Mouse (Mus musculus) stomach, embryonic 16.5 days (tissue): ENCODE data around the gene Nme7. TPM values are rescaled to one million over a fixed set of nuclear protein-coding genes. Genes with fewer than 3 reads are reported as not detected.
A peak's percentile ranks its signal among the peaks of the same experiment; 100 is the strongest.

Experiments used
- ATAC-seq: fragments of 200-750 bp; cut with Nextera tagmentation; 2 replicates; pipeline ENCODE4 v1.8.0; 2017; ENCODE audit warnings: moderate number of reproducible peaks, moderate TSS enrichment; ENCODE audit not compliant: insufficient read depth, low FRiP score
- H3K27ac ChIP-seq: fragments of 300-500 bp; sonication (generic); 2 replicates; pipeline ENCODE4 v1.5.1; 2014; ENCODE audit warnings: low read length
- H3K27me3 ChIP-seq: fragments of 300-500 bp; sonication (generic); 2 replicates; pipeline ENCODE4 v1.6.1; 2014; ENCODE audit warnings: low read length, control low read depth, mixed read lengths; ENCODE audit not compliant: control insufficient read depth, insufficient read depth
- H3K36me3 ChIP-seq: fragments of 300-500 bp; sonication (generic); 2 replicates; pipeline ENCODE4 v1.6.1; 2014; ENCODE audit warnings: low read length; ENCODE audit not compliant: control insufficient read depth, insufficient read depth
- H3K4me1 ChIP-seq: fragments of 300-500 bp; sonication (generic); 2 replicates; pipeline ENCODE4 v1.6.1; 2014; ENCODE audit warnings: low read length, control low read depth, mixed read lengths; ENCODE audit not compliant: control insufficient read depth, insufficient read depth
- H3K4me2 ChIP-seq: fragments of 300-500 bp; sonication (generic); 2 replicates; pipeline ENCODE4 v1.6.1; 2014; ENCODE audit warnings: low read depth, low read length, mixed read lengths
- H3K4me3 ChIP-seq: fragments of 300-500 bp; sonication (generic); replicated peaks from 2 replicates; pipeline ENCODE4 v1.5.1; 2014; ENCODE audit warnings: mild to moderate bottlenecking, low read length
- H3K9ac ChIP-seq: fragments of 300-500 bp; sonication (generic); 2 replicates; pipeline ENCODE4 v1.6.1; 2014; ENCODE audit warnings: low read length
- H3K9me3 ChIP-seq: fragments of 300-500 bp; sonication (generic); replicated peaks from 2 replicates; pipeline ENCODE4 v1.6.1; 2016; ENCODE audit warnings: low read length, control low read depth; ENCODE audit not compliant: control insufficient read depth
- WGBS: fragments of 180-500 bp; shearing (Covaris S2); extraction: QIAGEN DNeasy Blood & Tissue Kit; methylation state at CpG from one replicate; pipeline ENCODE4 v1.1.7; 2014; 5-methylcytosine and 5-hydroxymethylcytosine counted together
- polyA plus RNA-seq: library from polyadenylated mRNA; unstranded; fragments of >200 nt; fragmentation: Nextera tagmentation; extraction: Ambion mirVana; gene quantifications from 2 replicates; pipeline ENCODE4 v1.2.1, GENCODE M21; 2015

Nme7 gene
- polyA plus RNA-seq, 1 experiment from 2014 or later: 30.3 TPM

- H3K4me2 ChIP-seq: no peak overlapping the region
Measured at GRCm38 (mm10) chr1:164324878-164325277, 21.0 kb downstream of the Nme7 start.

GRCm38 (mm10) chr1:164326600-164327155 lies 22.8 kb downstream of the Nme7 start:
- Histone ChIP-seq H3K36me3 (no peaks in the 10 kb centered on the region), H3K9ac (no peak overlapping the region), H3K4me3 (no peak overlapping the region), H3K9me3 (no peaks in the 10 kb centered on the region), H3K4me1 (peaks cover 7% of the 10 kb centered on the region), H3K27ac (peak overlapping the region; percentile 70; the same call in 1 of the 2 replicates), H3K27me3 (no peaks in the 10 kb centered on the region), H3K4me2 (no peak overlapping the region)
- peak; percentile 80; the same call in 1 of the 2 replicates for ATAC-seq
- 46% methylated on average over 6 of the region's 6 CpGs for WGBS

More at GRCm38 (mm10) chr1:164324878-164325277, 21.0 kb downstream of the Nme7 start:
- Histone ChIP-seq H3K36me3 (no peaks in the 10 kb centered on the region), H3K4me3 (no peak overlapping the region), H3K9ac (no peak overlapping the region), H3K9me3 (no peaks in the 10 kb centered on the region), H3K27ac (peak overlapping the region; percentile 38; the same call in 1 of the 2 replicates), H3K4me1 (peaks cover 11% of the 10 kb centered on the region), H3K27me3 (no peaks in the 10 kb centered on the region)
- no peak for ATAC-seq
- WGBS: 63% methylated on average over 2 of the region's 2 CpGs

DNA sequence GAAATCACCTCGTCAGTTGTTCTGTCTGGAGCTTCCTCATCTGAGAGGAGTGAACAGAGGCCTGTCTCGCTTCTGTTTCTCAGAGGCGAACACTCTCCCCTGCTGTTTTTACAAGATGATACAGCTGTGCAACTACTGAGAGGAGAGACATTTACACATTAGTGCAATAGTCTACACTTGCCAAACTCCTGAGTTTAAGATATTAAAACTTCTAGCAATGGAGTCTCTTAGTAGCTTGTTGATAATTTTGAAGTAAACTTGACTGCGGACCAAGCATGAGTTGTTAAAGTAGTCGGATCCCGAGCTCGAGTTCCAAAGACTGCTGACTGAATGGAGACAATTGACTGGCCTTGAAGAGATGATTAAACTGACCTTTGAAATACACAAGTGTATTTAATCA lies 23.8 kb downstream of the Nme7 start:
- peak; percentile 13; the same call in 1 of the 2 replicates for ATAC-seq
- Histone ChIP-seq H3K4me2 (no peak overlapping the region), H3K27ac (peak overlapping the region; percentile 70), H3K9ac (no peak overlapping the region), H3K4me1 (peaks cover 7% of the 10 kb centered on the region), H3K4me3 (no peak overlapping the region), H3K27me3 (no peaks in the 10 kb centered on the region), H3K9me3 (no peaks in the 10 kb centered on the region), H3K36me3 (no peaks in the 10 kb centered on the region)
- 41% methylated on average over 7 of the region's 7 CpGs for WGBS

DNA sequence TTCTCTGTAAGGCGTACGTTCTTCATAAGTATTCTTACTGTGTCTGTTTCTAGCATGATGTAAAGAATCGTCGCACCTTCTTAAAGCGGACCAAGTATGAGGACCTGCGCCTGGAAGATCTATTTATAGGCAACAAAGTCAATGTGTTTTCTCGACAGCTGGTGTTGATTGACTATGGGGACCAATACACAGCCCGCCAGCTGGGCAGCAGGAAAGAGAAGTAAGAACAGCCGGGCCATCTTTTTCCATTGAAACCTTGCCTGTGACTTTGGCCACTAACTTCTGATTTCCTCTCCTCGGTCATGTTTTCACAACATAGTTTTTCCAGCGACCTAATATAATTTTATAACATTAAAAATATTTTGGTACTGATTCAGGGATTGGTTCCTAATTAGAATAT lies 28.6 kb downstream of the Nme7 start:
- no peaks in the 10 kb centered on the region for H3K9me3 ChIP-seq
- WGBS: 91% methylated on average over 11 of the region's 11 CpGs
- 0 out of 2 replicates have a peak, but pooled peaks cover 4% of the 10 kb centered on the region for H3K4me1 ChIP-seq
- no peak overlapping the region for H3K4me2 ChIP-seq
- no peaks in the 10 kb centered on the region for H3K27me3 ChIP-seq
- no peak overlapping the region for H3K4me3 ChIP-seq
- no peaks in the 10 kb centered on the region; the same call in 1 of the 2 replicates for H3K36me3 ChIP-seq
- ATAC-seq: no peak
- no peak overlapping the region for H3K9ac ChIP-seq
- no peak overlapping the region for H3K27ac ChIP-seq

- no peak for ATAC-seq
- Histone ChIP-seq H3K9me3 (no peaks in the 10 kb centered on the region), H3K27ac (no peak overlapping the region), H3K9ac (no peak overlapping the region), H3K4me1 (no peaks in the 10 kb centered on the region), H3K36me3 (no peaks in the 10 kb centered on the region; the same call in 1 of the 2 replicates), H3K4me2 (no peak overlapping the region), H3K27me3 (no peaks in the 10 kb centered on the region), H3K4me3 (no peak overlapping the region)
- WGBS: 89% methylated on average over 3 of the region's 3 CpGs
Measured at GRCm38 (mm10) chr1:164335435-164335834, 31.5 kb downstream of the Nme7 start.

DNA sequence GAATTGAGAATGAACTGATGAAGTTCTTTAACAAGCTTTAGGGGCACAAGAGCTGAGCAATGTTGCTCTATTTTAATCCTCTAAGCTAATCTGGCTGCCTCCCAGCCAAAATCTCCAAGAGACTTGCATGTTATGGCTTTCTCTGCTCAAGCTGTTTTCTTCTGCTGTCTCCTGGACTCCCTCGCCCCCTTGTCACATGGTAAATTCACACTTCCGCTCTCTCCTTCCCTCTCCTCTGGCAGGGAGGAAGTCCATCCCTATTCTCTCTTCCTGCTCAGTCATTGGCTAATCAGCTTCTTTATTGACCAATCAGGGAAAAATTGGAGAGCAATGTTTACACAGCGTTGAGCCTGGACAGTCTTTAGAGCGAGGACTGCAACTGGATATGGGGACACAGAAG lies 31.9 kb downstream of the Nme7 start:
- no peaks in the 10 kb centered on the region for H3K9me3 ChIP-seq
- no peak for ATAC-seq

GRCm38 (mm10) chr1:164342161-164342560 lies 38.2 kb downstream of the Nme7 start:
- H3K4me3 ChIP-seq: no peak overlapping the region
- 0 out of 2 replicates have a peak, but pooled peaks cover 13% of the 10 kb centered on the region for H3K36me3 ChIP-seq
- H3K4me1 ChIP-seq: no peaks in the 10 kb centered on the region
- H3K9ac ChIP-seq: no peak overlapping the region
- no peak overlapping the region for H3K27ac ChIP-seq
- ATAC-seq: no peak
- H3K4me2 ChIP-seq: no peak overlapping the region
- 81% methylated on average over 3 of the region's 3 CpGs for WGBS
- no peaks in the 10 kb centered on the region for H3K27me3 ChIP-seq
- no peaks in the 10 kb centered on the region for H3K9me3 ChIP-seq

More for the DNA sequence above, 31.9 kb downstream of the Nme7 start:
- Histone ChIP-seq H3K9ac (no peak overlapping the region), H3K4me2 (no peak overlapping the region), H3K4me3 (no peak overlapping the region), H3K4me1 (no peaks in the 10 kb centered on the region), H3K27me3 (no peaks in the 10 kb centered on the region), H3K36me3 (no peaks in the 10 kb centered on the region; the same call in 1 of the 2 replicates), H3K27ac (no peak overlapping the region)
- 86% methylated on average over 4 of the region's 4 CpGs for WGBS

GRCm38 (mm10) chr1:164353443-164353842 lies 49.5 kb downstream of the Nme7 start:
- Histone ChIP-seq H3K4me2 (no peak overlapping the region), H3K27ac (peak overlapping the region; percentile 79), H3K4me1 (no peaks in the 10 kb centered on the region), H3K36me3 (no peaks in the 10 kb centered on the region), H3K9ac (no peak overlapping the region), H3K27me3 (no peaks in the 10 kb centered on the region), H3K4me3 (no peak overlapping the region), H3K9me3 (no peaks in the 10 kb centered on the region)
- peak; percentile 89 for ATAC-seq
- 57% methylated on average over 3 of the region's 3 CpGs for WGBS

DNA sequence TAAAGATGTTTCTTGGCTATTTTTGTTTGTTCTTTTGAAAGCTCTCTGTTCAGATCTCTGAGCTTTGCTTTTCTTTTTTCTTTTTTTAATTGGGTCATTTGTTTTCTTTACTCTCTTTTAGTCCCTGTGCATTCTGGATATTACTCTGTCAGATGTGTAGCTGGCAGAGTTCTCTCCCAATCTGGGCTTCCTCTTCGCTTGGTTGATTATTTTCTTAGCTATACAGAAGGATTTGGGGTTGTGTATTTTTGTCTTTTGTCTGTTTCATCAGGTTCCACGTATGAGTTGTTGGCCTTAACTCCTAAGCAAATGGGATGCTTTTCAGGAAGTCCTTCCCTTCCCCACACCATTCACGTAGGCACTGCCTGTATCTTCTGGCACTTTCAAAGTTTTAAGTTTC lies 54.1 kb downstream of the Nme7 start:
- Histone ChIP-seq H3K4me1 (no peaks in the 10 kb centered on the region), H3K27me3 (no peaks in the 10 kb centered on the region), H3K4me2 (no peak overlapping the region), H3K27ac (no peak overlapping the region), H3K9ac (no peak overlapping the region), H3K4me3 (no peak overlapping the region), H3K36me3 (no peaks in the 10 kb centered on the region), H3K9me3 (no peaks in the 10 kb centered on the region)
- no peak for ATAC-seq
- WGBS: 62% methylated on average over 3 of the region's 3 CpGs
